ENCODE assay signal across 23 mouse cellular contexts in genomic region chr1:64361959-64362638, GRCm38 (mm10).
DNase-seq lines count a peak whose midpoint lies in the region; ATAC-seq and TF ChIP-seq lines count a peak whose summit lies in the region.
"Had no signal": no experiment of that assay in that cellular context is flagged by ENCODE, and none has a peak within 500 bp of the region (broad histone marks: within the 10 kb centered on the region; RNA-seq: fewer than 3 reads in every experiment).

No protein-coding gene starts in this region.

- no peak for TF ChIP-seq CTCF in kidney, adult 2 months (conservative IDR thresholded peaks at IDR 0.05; ENCODE audit: insufficient read depth, insufficient read length, low read depth, low read length)

- 0 out of 2 replicates have a peak, but pooled peaks cover 4% of the 10 kb centered on the region for H3K27me3 ChIP-seq in forebrain, embryonic 12.5 days
- no peaks in the 10 kb centered on the region for H3K27me3 ChIP-seq in forebrain, embryonic 11.5 days (ENCODE audit: control insufficient read depth, insufficient read depth, low read length)
- H3K27me3 ChIP-seq in kidney, adult 2 months (replicated peaks; ENCODE audit: control insufficient read depth, insufficient read depth, low read length): no peaks in the 10 kb centered on the region
- H3K27me3 ChIP-seq in forebrain, embryonic 15.5 days: no peaks in the 10 kb centered on the region
- H3K27me3 ChIP-seq: embryonic facial prominence, embryonic 15.5 days; heart, embryonic 13.5 days; liver, embryonic 13.5 days; midbrain, embryonic 12.5 days; Patski; stomach, embryonic 15.5 days had no signal

- H3K4me2 ChIP-seq in forebrain, embryonic 12.5 days: no peak overlapping the region
- no peak overlapping the region for H3K4me2 ChIP-seq in forebrain, embryonic 11.5 days (ENCODE audit: low read depth, low read length, severe bottlenecking)
- H3K4me2 ChIP-seq in forebrain, embryonic 15.5 days (replicated peaks): no peak overlapping the region
- H3K4me2 ChIP-seq: embryonic facial prominence, embryonic 15.5 days; heart, embryonic 13.5 days; liver, embryonic 13.5 days; midbrain, embryonic 12.5 days; stomach, embryonic 15.5 days had no signal

- DNase-seq in forebrain, embryonic 11.5 days (ENCODE audit: low spot score): no peak
- peak; percentile 23 for DNase-seq in kidney, adult 2 months
- no peak for DNase-seq in kidney, postnatal 4 days
- DNase-seq in Muller cell, postnatal 12 days (ENCODE audit: inconsistent ontology term): peak; percentile 92
- DNase-seq in heart, adult 11 months: no peak
- no peak for DNase-seq in left cerebral cortex, adult 8-10 months (ENCODE audit: low spot score in 2 of 2)
- DNase-seq: cerebellum, adult 2 months; gastrocnemius, postnatal 10 days; heart, adult 18-20 months; heart, postnatal 14 days; kidney, adult 11 months; liver, embryonic 13.5 days; lung, adult 2 months; lung, postnatal 14 days; thymus, postnatal 25 days had no signal

- H3K27ac ChIP-seq in forebrain, embryonic 12.5 days: no peak overlapping the region
- no peak overlapping the region for H3K27ac ChIP-seq in forebrain, embryonic 11.5 days (ENCODE audit: low read depth, low read length)
- no peak overlapping the region for H3K27ac ChIP-seq in kidney, adult 2 months (ENCODE audit: insufficient read depth, low read depth, low read length)
- H3K27ac ChIP-seq in forebrain, embryonic 15.5 days (replicated peaks): peak overlapping the region; percentile 67
- H3K27ac ChIP-seq: embryonic facial prominence, embryonic 15.5 days; heart, embryonic 13.5 days; kidney, postnatal 0 days; liver, embryonic 13.5 days; midbrain, embryonic 12.5 days; stomach, embryonic 15.5 days had no signal

- TF ChIP-seq POLR2A in kidney, adult 2 months (IDR thresholded peaks at IDR 0.05; ENCODE audit: low read depth, low read length): no peak

- no peak overlapping the region for H3K9ac ChIP-seq in forebrain, embryonic 12.5 days
- H3K9ac ChIP-seq in forebrain, embryonic 11.5 days (ENCODE audit: low read length): no peak overlapping the region
- no peak overlapping the region for H3K9ac ChIP-seq in forebrain, embryonic 15.5 days (replicated peaks)
- H3K9ac ChIP-seq: embryonic facial prominence, embryonic 15.5 days; heart, embryonic 13.5 days; liver, embryonic 13.5 days; midbrain, embryonic 12.5 days; stomach, embryonic 15.5 days had no signal

- no peaks in the 10 kb centered on the region; the same call in 1 of the 2 replicates for H3K4me1 ChIP-seq in forebrain, embryonic 12.5 days
- no peaks in the 10 kb centered on the region for H3K4me1 ChIP-seq in forebrain, embryonic 11.5 days (replicated peaks; ENCODE audit: control insufficient read depth, insufficient read depth, low read length)
- H3K4me1 ChIP-seq in kidney, adult 2 months (ENCODE audit: control insufficient read depth, insufficient read depth, low read length): no peaks in the 10 kb centered on the region
- H3K4me1 ChIP-seq in forebrain, embryonic 15.5 days: peaks cover 9% of the 10 kb centered on the region
- H3K4me1 ChIP-seq: embryonic facial prominence, embryonic 15.5 days; heart, embryonic 13.5 days; liver, embryonic 13.5 days; stomach, embryonic 15.5 days had no signal

- no peak overlapping the region for H3K4me3 ChIP-seq in forebrain, embryonic 12.5 days (replicated peaks)
- no peak overlapping the region for H3K4me3 ChIP-seq in forebrain, embryonic 11.5 days (ENCODE audit: low read depth, low read length)
- H3K4me3 ChIP-seq in kidney, adult 2 months (ENCODE audit: insufficient read depth, low read depth, low read length): no peak overlapping the region
- no peak overlapping the region for H3K4me3 ChIP-seq in forebrain, embryonic 15.5 days
- H3K4me3 ChIP-seq: embryonic facial prominence, embryonic 15.5 days; heart, embryonic 13.5 days; liver, embryonic 13.5 days; midbrain, embryonic 12.5 days; stomach, embryonic 15.5 days had no signal

- 43% methylated on average over 4 of the region's 4 CpGs for WGBS in forebrain, embryonic 12.5 days
- 64% methylated on average over 4 of the region's 4 CpGs for WGBS in forebrain, embryonic 11.5 days
- 57% methylated on average over 4 of the region's 4 CpGs for WGBS in kidney, adult 2 months
- 18% methylated on average over 4 of the region's 4 CpGs for WGBS in forebrain, embryonic 15.5 days

- peak; percentile 33; the same call in 1 of the 2 replicates for ATAC-seq in forebrain, embryonic 12.5 days (ENCODE audit: low FRiP score)
- ATAC-seq in forebrain, embryonic 11.5 days (replicated peaks; ENCODE audit: low FRiP score): no peak
- peak; percentile 64 for ATAC-seq in forebrain, embryonic 15.5 days (replicated peaks)
- ATAC-seq: Patski had no signal

- H3K9me3 ChIP-seq in forebrain, embryonic 12.5 days: no peaks in the 10 kb centered on the region
- H3K9me3 ChIP-seq in forebrain, embryonic 11.5 days (ENCODE audit: control insufficient read depth, low read length): no peaks in the 10 kb centered on the region
- no peaks in the 10 kb centered on the region for H3K9me3 ChIP-seq in forebrain, embryonic 15.5 days
- H3K9me3 ChIP-seq: embryonic facial prominence, embryonic 15.5 days; heart, embryonic 13.5 days; liver, embryonic 13.5 days; midbrain, embryonic 12.5 days; stomach, embryonic 15.5 days had no signal

- no peaks in the 10 kb centered on the region for H3K36me3 ChIP-seq in forebrain, embryonic 12.5 days (replicated peaks)
- H3K36me3 ChIP-seq in forebrain, embryonic 11.5 days (ENCODE audit: control insufficient read depth, insufficient read depth, low read length): no peaks in the 10 kb centered on the region
- H3K36me3 ChIP-seq in kidney, adult 2 months (ENCODE audit: control insufficient read depth, insufficient read depth, low read length): no peaks in the 10 kb centered on the region
- no peaks in the 10 kb centered on the region for H3K36me3 ChIP-seq in forebrain, embryonic 15.5 days
- H3K36me3 ChIP-seq: embryonic facial prominence, embryonic 15.5 days; heart, embryonic 13.5 days; liver, embryonic 13.5 days; midbrain, embryonic 12.5 days; stomach, embryonic 15.5 days had no signal

Comparison
In these comparisons a context has a peak if more than half of its experiments do, and no peak if none do; other contexts are left out.
1. DNase-seq: peak in kidney, adult 2 months (single experiment) and Muller cell, postnatal 12 days (single experiment); none in forebrain, embryonic 11.5 days (single experiment), kidney, postnatal 4 days (0 of 2), heart, adult 11 months (single experiment) and left cerebral cortex, adult 8-10 months (0 of 2).